Mouse (Mus musculus) lung, embryonic 16.5 days (tissue): ENCODE measurements at regions not wholly inside any gene's neighbourhood (a gene's known extent, or its start where the extent isn't known, plus 50 kb on each side); places are given as distances from the start of the nearest gene placed in this dataset.
"Not testable (repeated sequence)": the region's sequence is repeated elsewhere in the genome, so short reads cannot be mapped to it uniquely, and the experiment has no call there.

Experiments used
- ATAC-seq: fragments of 200-750 bp; cut with Nextera tagmentation; 2 replicates; pipeline ENCODE4 v1.8.0; 2017; ENCODE audit warnings: low read depth, mild to moderate bottlenecking, moderate library complexity
- H3K27ac ChIP-seq: fragments of 300-500 bp; sonication (generic); 2 replicates; pipeline ENCODE4 v1.5.1; 2014; ENCODE audit warnings: mild to moderate bottlenecking, control low read depth, low read length
- H3K27me3 ChIP-seq: fragments of 300-500 bp; sonication (generic); 2 replicates; pipeline ENCODE4 v1.6.1; 2014; ENCODE audit warnings: low read depth, low read length, mixed read lengths; ENCODE audit not compliant: control insufficient read depth, insufficient read depth
- H3K36me3 ChIP-seq: fragments of 300-500 bp; sonication (generic); 2 replicates; pipeline ENCODE4 v1.6.1; 2014; ENCODE audit warnings: low read length; ENCODE audit not compliant: control insufficient read depth, insufficient read depth
- H3K4me1 ChIP-seq: fragments of 300-500 bp; sonication (generic); replicated peaks from 2 replicates; pipeline ENCODE4 v1.6.1; 2014; ENCODE audit warnings: low read length, mixed read lengths; ENCODE audit not compliant: control insufficient read depth, insufficient read depth
- H3K4me2 ChIP-seq: fragments of 300-500 bp; sonication (generic); 2 replicates; pipeline ENCODE4 v1.6.1; 2014; ENCODE audit warnings: low read depth, low read length, control low read depth
- H3K4me3 ChIP-seq: fragments of 300-500 bp; sonication (generic); 2 replicates; pipeline ENCODE4 v1.5.1; 2014; ENCODE audit warnings: mild to moderate bottlenecking, low read length, control low read depth
- H3K9ac ChIP-seq: fragments of 300-500 bp; sonication (generic); 2 replicates; pipeline ENCODE4 v1.6.1; 2014; ENCODE audit warnings: low read length, control low read depth
- H3K9me3 ChIP-seq: fragments of 300-500 bp; sonication (generic); 2 replicates; pipeline ENCODE4 v1.6.1; 2016; ENCODE audit warnings: low read length; ENCODE audit not compliant: control insufficient read depth
- WGBS: fragments of 180-500 bp; shearing (Covaris S2); extraction: QIAGEN DNeasy Blood & Tissue Kit; methylation state at CpG from one replicate; pipeline ENCODE4 v1.1.7; 2014; 5-methylcytosine and 5-hydroxymethylcytosine counted together

GRCm38 (mm10) chr17:6489926-6490564 lies 60.1 kb downstream of the Dynlt1b start:
- not testable (repeated sequence) for H3K4me2 ChIP-seq

GRCm38 (mm10) chr17:6490565-6490935 lies 60.6 kb downstream of the Dynlt1b start:
- H3K4me3 ChIP-seq, H3K27ac ChIP-seq, H3K9ac ChIP-seq, H3K27me3 ChIP-seq, H3K4me2 ChIP-seq, H3K4me1 ChIP-seq, H3K36me3 ChIP-seq, H3K9me3 ChIP-seq: not testable (repeated sequence)
- ATAC-seq = peak; percentile 63
- no CpG with 5 or more reads among the region's 15 CpGs for WGBS

More at GRCm38 (mm10) chr17:6489926-6490564, 60.1 kb downstream of the Dynlt1b start:
- WGBS = under 1% methylated on average over 20 of the region's 52 CpGs
- H3K9me3 ChIP-seq, H3K9ac ChIP-seq, H3K4me3 ChIP-seq, H3K4me1 ChIP-seq, H3K27me3 ChIP-seq, H3K27ac ChIP-seq, H3K36me3 ChIP-seq: not testable (repeated sequence)
- ATAC-seq = peak; percentile 61

GRCm38 (mm10) chr17:6492501-6492900 lies 62.6 kb downstream of the Dynlt1b start:
- not testable (repeated sequence) for H3K9me3 ChIP-seq, H3K4me1 ChIP-seq, H3K36me3 ChIP-seq, H3K27ac ChIP-seq, ATAC-seq, H3K27me3 ChIP-seq, H3K4me3 ChIP-seq, H3K9ac ChIP-seq
- 27% methylated on average over 19 of the region's 19 CpGs for whole genome bisulfite sequencing
- peak overlapping the region; percentile 25 for H3K4me2 ChIP-seq

GRCm38 (mm10) chr17:6492950-6493349 lies 63.0 kb downstream of the Dynlt1b start:
- not testable (repeated sequence) for H3K36me3 ChIP-seq, H3K9me3 ChIP-seq, H3K4me1 ChIP-seq, ATAC-seq, H3K27me3 ChIP-seq, H3K9ac ChIP-seq, H3K27ac ChIP-seq
- Histone ChIP-seq H3K4me2 (peak overlapping the region; percentile 32; the same call in 1 of the 2 replicates), H3K4me3 (0 out of 2 replicates have a peak overlapping the region, but pooled peaks have one; percentile 18)
- WGBS = 27% methylated on average over 21 of the region's 23 CpGs

GRCm38 (mm10) chr17:6496491-6496890 lies 66.6 kb downstream of the Dynlt1b start:
- not testable (repeated sequence) for H3K27me3 ChIP-seq, ATAC-seq, H3K36me3 ChIP-seq, H3K4me1 ChIP-seq, H3K4me3 ChIP-seq, H3K9ac ChIP-seq, H3K9me3 ChIP-seq, H3K27ac ChIP-seq, H3K4me2 ChIP-seq
- WGBS = 83% methylated on average over 9 of the region's 9 CpGs

GRCm38 (mm10) chr17:6502676-6503075 lies 72.8 kb downstream of the Dynlt1b start:
- not testable (repeated sequence) for H3K36me3 ChIP-seq, H3K4me3 ChIP-seq, H3K9me3 ChIP-seq, H3K27me3 ChIP-seq, ATAC-seq, H3K27ac ChIP-seq, H3K4me1 ChIP-seq, H3K4me2 ChIP-seq, H3K9ac ChIP-seq
- WGBS = 87% methylated on average over 4 of the region's 6 CpGs

- not testable (repeated sequence) for H3K9me3 ChIP-seq, H3K27ac ChIP-seq, H3K4me3 ChIP-seq, H3K4me1 ChIP-seq, H3K36me3 ChIP-seq, H3K9ac ChIP-seq, H3K27me3 ChIP-seq, ATAC-seq, H3K4me2 ChIP-seq
- WGBS = 80% methylated on average over 6 of the region's 6 CpGs
Measured at GRCm38 (mm10) chr17:6505896-6506295, 76.0 kb downstream of the Dynlt1b start.

GRCm38 (mm10) chr17:6515128-6515527 lies 85.2 kb downstream of the Dynlt1b start:
- WGBS = 79% methylated on average over 5 of the region's 8 CpGs
- H3K4me3 ChIP-seq, H3K27ac ChIP-seq, H3K27me3 ChIP-seq, H3K36me3 ChIP-seq, H3K9ac ChIP-seq, H3K4me1 ChIP-seq, H3K9me3 ChIP-seq, H3K4me2 ChIP-seq: not testable (repeated sequence)
- 0 out of 2 replicates have a peak, but pooled peaks have one; percentile 32 for ATAC-seq

- not testable (repeated sequence) for H3K27me3 ChIP-seq, H3K9me3 ChIP-seq, H3K27ac ChIP-seq, ATAC-seq, H3K4me1 ChIP-seq, H3K4me2 ChIP-seq, H3K9ac ChIP-seq, H3K4me3 ChIP-seq, H3K36me3 ChIP-seq
- 52% methylated on average over 5 of the region's 6 CpGs for WGBS
Measured at GRCm38 (mm10) chr17:6519107-6519506, 82.4 kb upstream of the Dynlt1c start.

GRCm38 (mm10) chr17:6520001-6520400 lies 81.5 kb upstream of the Dynlt1c start:
- H3K4me2 ChIP-seq, H3K27ac ChIP-seq, H3K4me1 ChIP-seq, H3K36me3 ChIP-seq, ATAC-seq, H3K9ac ChIP-seq, H3K9me3 ChIP-seq, H3K27me3 ChIP-seq, H3K4me3 ChIP-seq: not testable (repeated sequence)
- WGBS = 66% methylated on average over 2 of the region's 2 CpGs
